Mouse (Mus musculus): ENCODE measurements around the gene Ddb1. TPM values are rescaled to one million over a fixed set of nuclear protein-coding genes. Genes with fewer than 3 reads are reported as not detected.

The Ddb1 gene
- total and polyA plus RNA-seq, 2 experiments from 2014 or later = 137 to 298 TPM

- Histone ChIP-seq H3K4me1 (ENCODE audit: control insufficient read depth, insufficient read depth) (peaks cover 15% of the 10 kb centered on the region; the same call in 1 of the 2 replicates), H3K9ac (replicated peaks; ENCODE audit: low read depth, low read length) (no peak overlapping the region), H3K36me3 (replicated peaks; ENCODE audit: control insufficient read depth, insufficient read depth, low read length) (no peaks in the 10 kb centered on the region), H3K9me3 (replicated peaks; ENCODE audit: control insufficient read depth, low read length) (no peaks in the 10 kb centered on the region), H3K27me3 (ENCODE audit: control insufficient read depth, insufficient read depth, low read length) (no peaks in the 10 kb centered on the region), H3K4me2 (ENCODE audit: low read depth, low read length) (no peak overlapping the region), H3K4me3 (ENCODE audit: low read depth, low read length) (no peak overlapping the region), H3K27ac (ENCODE audit: low read depth) (no peak overlapping the region)
- peak; percentile 47 for TF ChIP-seq CTCF (IDR thresholded peaks at IDR 0.05; ENCODE audit: low read depth)
- no peak for TF ChIP-seq EP300 (IDR thresholded peaks at IDR 0.05; ENCODE audit: low read depth)
- DNase-seq (ENCODE audit: low spot score) (peak; percentile 37), ATAC-seq (ENCODE audit: insufficient read depth, low read depth) (no peak)
- WGBS = 40% methylated on average over 5 of the region's 5 CpGs
Observed at GRCm38 (mm10) chr19:10560108-10560507, 45.0 kb upstream of the Ddb1 start.

- H3K4me2 ChIP-seq (ENCODE audit: low read depth, low read length) = no peak overlapping the region
- peak; percentile 91 for ATAC-seq (ENCODE audit: insufficient read depth, low read depth)
Observed at GRCm38 (mm10) chr19:10561558-10562314, 43.4 kb upstream of the Ddb1 start.

GRCm38 (mm10) chr19:10562351-10562750 lies 42.8 kb upstream of the Ddb1 start:
- WGBS = 65% methylated on average over 5 of the region's 5 CpGs
- H3K4me1 ChIP-seq (ENCODE audit: control insufficient read depth, insufficient read depth) = peaks cover 10% of the 10 kb centered on the region; the same call in 1 of the 2 replicates
- ATAC-seq (ENCODE audit: insufficient read depth, low read depth) (no peak), DNase-seq (ENCODE audit: low spot score) (no peak)
- no peaks in the 10 kb centered on the region for H3K27me3 ChIP-seq (ENCODE audit: control insufficient read depth, insufficient read depth, low read length)
- H3K4me3 ChIP-seq (ENCODE audit: low read depth, low read length) = no peak overlapping the region
- no peak for TF ChIP-seq EP300 (IDR thresholded peaks at IDR 0.05; ENCODE audit: low read depth)
- no peak for TF ChIP-seq CTCF (IDR thresholded peaks at IDR 0.05; ENCODE audit: low read depth)
- H3K27ac ChIP-seq (ENCODE audit: low read depth) = peak overlapping the region; percentile 92
- no peaks in the 10 kb centered on the region for H3K9me3 ChIP-seq (replicated peaks; ENCODE audit: control insufficient read depth, low read length)
- H3K36me3 ChIP-seq (replicated peaks; ENCODE audit: control insufficient read depth, insufficient read depth, low read length) = no peaks in the 10 kb centered on the region
- H3K9ac ChIP-seq (replicated peaks; ENCODE audit: low read depth, low read length) = no peak overlapping the region
- H3K4me2 ChIP-seq (ENCODE audit: low read depth, low read length) = no peak overlapping the region

More at GRCm38 (mm10) chr19:10561558-10562314, 43.4 kb upstream of the Ddb1 start:
- 28% methylated on average over 6 of the region's 6 CpGs for WGBS
- Histone ChIP-seq H3K4me3 (ENCODE audit: low read depth, low read length) (no peak overlapping the region), H3K9me3 (replicated peaks; ENCODE audit: control insufficient read depth, low read length) (no peaks in the 10 kb centered on the region), H3K27ac (ENCODE audit: low read depth) (peak overlapping the region; percentile 92), H3K4me1 (ENCODE audit: control insufficient read depth, insufficient read depth) (peaks cover 10% of the 10 kb centered on the region; the same call in 1 of the 2 replicates), H3K9ac (replicated peaks; ENCODE audit: low read depth, low read length) (no peak overlapping the region), H3K36me3 (replicated peaks; ENCODE audit: control insufficient read depth, insufficient read depth, low read length) (no peaks in the 10 kb centered on the region), H3K27me3 (ENCODE audit: control insufficient read depth, insufficient read depth, low read length) (no peaks in the 10 kb centered on the region)
- TF ChIP-seq CTCF (IDR thresholded peaks at IDR 0.05; ENCODE audit: low read depth) = no peak
- DNase-seq (ENCODE audit: low spot score) = peak; percentile 74

- Histone ChIP-seq H3K4me1 (ENCODE audit: control insufficient read depth, insufficient read depth) (peaks cover 10% of the 10 kb centered on the region; the same call in 1 of the 2 replicates), H3K27ac (ENCODE audit: low read depth) (no peak overlapping the region), H3K27me3 (ENCODE audit: control insufficient read depth, insufficient read depth, low read length) (no peaks in the 10 kb centered on the region), H3K4me3 (ENCODE audit: low read depth, low read length) (no peak overlapping the region), H3K4me2 (ENCODE audit: low read depth, low read length) (no peak overlapping the region), H3K9ac (replicated peaks; ENCODE audit: low read depth, low read length) (no peak overlapping the region), H3K36me3 (replicated peaks; ENCODE audit: control insufficient read depth, insufficient read depth, low read length) (no peaks in the 10 kb centered on the region), H3K9me3 (replicated peaks; ENCODE audit: control insufficient read depth, low read length) (no peaks in the 10 kb centered on the region)
- DNase-seq (ENCODE audit: low spot score) (no peak), ATAC-seq (ENCODE audit: insufficient read depth, low read depth) (no peak)
- WGBS = 79% methylated on average over 6 of the region's 6 CpGs
- no peak for TF ChIP-seq EP300 (IDR thresholded peaks at IDR 0.05; ENCODE audit: low read depth)
- no peak for TF ChIP-seq CTCF (IDR thresholded peaks at IDR 0.05; ENCODE audit: low read depth)
Observed at GRCm38 (mm10) chr19:10564278-10564677, 40.8 kb upstream of the Ddb1 start.

GRCm38 (mm10) chr19:10565217-10565616 lies 39.9 kb upstream of the Ddb1 start:
- peaks cover 8% of the 10 kb centered on the region for H3K36me3 ChIP-seq (replicated peaks; ENCODE audit: control insufficient read depth, insufficient read depth, low read length)
- peaks cover 10% of the 10 kb centered on the region; the same call in 1 of the 2 replicates for H3K4me1 ChIP-seq (ENCODE audit: control insufficient read depth, insufficient read depth)
- TF ChIP-seq EP300 (IDR thresholded peaks at IDR 0.05; ENCODE audit: low read depth) (no peak), CTCF (IDR thresholded peaks at IDR 0.05; ENCODE audit: low read depth) (no peak)
- no peak overlapping the region for H3K4me3 ChIP-seq (ENCODE audit: low read depth, low read length)
- DNase-seq (ENCODE audit: low spot score) (peak; percentile 19), ATAC-seq (ENCODE audit: insufficient read depth, low read depth) (no peak)
- no peaks in the 10 kb centered on the region for H3K9me3 ChIP-seq (replicated peaks; ENCODE audit: control insufficient read depth, low read length)
- H3K27ac ChIP-seq (ENCODE audit: low read depth) = no peak overlapping the region
- H3K9ac ChIP-seq (replicated peaks; ENCODE audit: low read depth, low read length) = no peak overlapping the region
- no peaks in the 10 kb centered on the region for H3K27me3 ChIP-seq (ENCODE audit: control insufficient read depth, insufficient read depth, low read length)
- no peak overlapping the region for H3K4me2 ChIP-seq (ENCODE audit: low read depth, low read length)
- 61% methylated on average over 4 of the region's 4 CpGs for WGBS
